Mouse (Mus musculus): ENCODE measurements around the gene Wfdc2. TPM values are rescaled to one million over a fixed set of nuclear protein-coding genes. Genes with fewer than 3 reads are reported as not detected.
A peak's percentile ranks its signal among the peaks of the same experiment; 100 is the strongest.

Wfdc2 gene
- total RNA-seq (2021): under 1 TPM; 0.78 to 0.83 TPM

DNA sequence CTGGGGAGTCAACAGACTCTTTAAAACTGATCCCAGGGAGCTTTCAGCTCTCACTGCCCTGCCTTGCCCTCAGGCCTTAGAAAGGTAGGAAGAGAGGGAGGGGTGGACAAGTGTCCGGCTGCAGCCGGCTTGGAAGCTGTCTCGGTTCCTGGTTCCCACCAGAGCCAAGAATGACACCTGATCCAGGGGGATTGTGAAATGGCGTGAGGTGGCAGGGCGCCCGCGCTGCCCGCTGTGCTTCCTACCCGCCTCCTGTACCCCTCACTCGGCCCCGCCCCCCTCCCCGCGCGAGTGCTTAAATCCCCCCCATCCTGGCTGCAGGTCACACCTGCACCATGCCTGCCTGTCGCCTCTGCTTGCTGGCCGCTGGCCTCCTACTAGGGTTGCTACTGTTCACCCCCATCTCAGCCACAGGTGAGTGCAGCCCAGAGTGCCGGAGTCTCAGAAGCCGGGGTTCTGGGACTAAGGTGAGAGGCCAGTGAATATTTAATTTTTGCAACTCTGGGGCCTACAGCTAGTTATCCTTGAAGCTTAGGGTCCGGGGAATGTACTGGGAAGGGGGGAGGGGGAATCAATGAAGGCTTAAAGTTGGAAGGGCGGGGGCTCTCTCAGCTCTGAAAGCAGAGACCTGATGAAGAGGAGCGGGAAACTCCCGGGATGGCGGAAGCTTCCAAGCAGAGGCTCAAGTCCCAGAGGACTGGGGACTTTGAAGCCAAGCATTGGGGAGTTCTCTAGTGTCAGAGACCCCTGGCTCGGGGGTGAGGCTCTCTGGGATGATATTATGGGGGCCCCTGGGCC is at the start of gene Wfdc2:
Gene Wfdc2 (plus strand): TSS at position 23 of the 798 bp plus-strand sequence.
- DNase-seq (ENCODE audit: low spot score): no peak
- intact Hi-C loops (cut with DNase I): no loop called here

GRCm38 (mm10) chr2:164513389-164513788 is 48.8 kb upstream of the Wfdc2 start:
- intact Hi-C loops (cut with DNase I): no loop called here
- peak; percentile 65 for DNase-seq (ENCODE audit: low spot score)

DNA sequence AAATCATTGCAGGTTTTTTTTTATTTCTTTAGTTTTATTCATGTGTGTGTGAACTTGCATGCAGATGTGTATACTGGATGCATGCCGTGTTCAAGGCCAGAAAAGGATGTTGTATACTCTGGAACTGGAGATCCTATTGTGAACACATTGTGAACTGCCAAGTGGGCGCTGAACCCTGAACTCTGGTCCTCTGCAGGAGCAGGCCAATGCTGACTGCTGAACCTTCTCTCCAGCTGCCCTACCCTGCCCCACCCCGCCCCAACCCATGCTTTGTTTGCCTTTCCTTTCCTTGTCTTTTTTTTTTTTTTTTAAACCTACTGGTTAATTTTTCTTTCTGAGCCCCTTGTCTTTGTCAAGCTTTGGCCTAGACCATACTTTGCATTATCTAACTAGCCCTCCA is 47.3 kb upstream of the Wfdc2 start:
- intact Hi-C loops (cut with DNase I): no loop called here

DNA sequence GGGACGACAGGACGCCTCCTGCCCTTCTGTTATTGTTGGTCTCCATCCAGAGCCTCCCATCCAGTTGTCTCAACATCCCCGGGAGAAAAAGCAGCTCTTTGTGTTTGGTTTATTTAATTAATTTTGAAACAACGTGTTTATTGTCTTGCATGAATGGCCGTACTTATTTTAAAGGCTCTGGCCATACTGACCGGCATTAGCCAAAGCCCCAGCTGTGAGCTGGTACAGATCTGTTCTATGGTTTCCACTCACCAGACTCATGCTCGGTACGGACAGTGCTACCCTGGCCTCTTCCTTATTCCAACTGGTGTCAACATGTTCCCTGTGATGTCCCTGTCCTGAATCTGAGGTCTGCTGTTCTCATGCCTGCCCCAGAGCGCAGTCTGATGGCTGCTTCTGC is 46.3 kb upstream of the Wfdc2 start:
- intact Hi-C loops (cut with DNase I): no loop called here
- no peak for DNase-seq (ENCODE audit: low spot score)

More for the DNA sequence above, 47.3 kb upstream of the Wfdc2 start:
- DNase-seq (ENCODE audit: low spot score): no peak

DNA sequence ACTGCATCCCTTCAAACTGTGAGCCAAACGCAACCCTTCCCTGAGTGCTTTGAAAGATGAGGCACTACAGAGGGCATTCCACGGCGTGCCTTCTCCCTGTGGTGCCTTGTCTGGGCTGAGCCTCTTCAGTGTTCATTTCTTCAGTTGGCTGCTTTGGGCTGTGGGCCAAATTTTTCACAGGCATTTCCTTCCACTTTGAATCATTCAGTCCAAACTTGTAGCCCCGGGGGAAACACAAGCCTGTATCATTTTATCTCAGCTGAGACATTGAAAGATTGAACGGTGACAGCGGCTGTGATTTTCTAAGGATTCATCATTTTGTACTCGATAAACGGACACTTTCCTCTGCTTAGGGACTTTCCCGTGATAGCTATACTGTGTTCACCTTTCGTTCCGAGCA is 45.6 kb upstream of the Wfdc2 start:
- intact Hi-C loops (cut with DNase I): no loop called here

DNA sequence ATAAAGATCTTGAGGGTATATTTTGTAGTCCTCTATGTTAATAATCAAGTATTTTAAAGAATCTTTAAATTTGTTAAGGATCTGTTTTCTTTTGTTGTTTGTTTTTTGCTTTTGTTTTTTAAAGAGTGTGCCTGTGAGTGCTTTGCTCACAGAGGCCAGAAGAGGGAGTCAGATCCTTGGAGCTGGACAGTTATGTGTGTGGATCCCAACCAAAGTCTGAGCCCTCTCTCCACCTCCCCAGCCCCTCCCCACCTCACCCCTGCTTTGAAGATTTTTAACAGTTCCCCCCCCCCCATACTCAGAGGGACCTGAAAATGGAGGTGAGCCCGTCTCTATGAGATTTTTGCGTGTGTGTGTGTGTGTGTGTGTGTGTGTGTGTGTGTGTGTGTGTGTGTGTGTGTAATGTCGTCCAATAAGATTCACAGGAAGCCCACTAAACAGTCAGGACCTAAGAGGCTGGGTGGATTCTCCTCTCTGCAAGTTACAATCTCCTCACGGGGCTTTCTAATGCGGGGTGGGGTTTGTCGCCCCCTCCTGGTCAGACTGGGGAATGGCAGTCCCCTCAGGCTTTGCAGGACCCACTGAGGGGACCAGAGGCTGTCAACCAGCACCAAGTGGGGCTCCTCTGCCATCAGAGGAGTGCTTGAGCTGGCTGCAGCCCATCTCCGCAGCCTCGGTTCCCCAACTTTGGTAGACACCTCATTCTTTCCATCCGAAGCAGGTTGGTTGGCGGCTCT is 44.6 kb upstream of the Wfdc2 start:
- intact Hi-C loops (cut with DNase I): loop anchor here (1.0 kb wide), 1 partner anchor 47 kb away; no protein-coding TSS in a partner anchor
- DNase-seq (ENCODE audit: low spot score): peak; percentile 28

More for the DNA sequence above, 45.6 kb upstream of the Wfdc2 start:
- no peak for DNase-seq (ENCODE audit: low spot score)

DNA sequence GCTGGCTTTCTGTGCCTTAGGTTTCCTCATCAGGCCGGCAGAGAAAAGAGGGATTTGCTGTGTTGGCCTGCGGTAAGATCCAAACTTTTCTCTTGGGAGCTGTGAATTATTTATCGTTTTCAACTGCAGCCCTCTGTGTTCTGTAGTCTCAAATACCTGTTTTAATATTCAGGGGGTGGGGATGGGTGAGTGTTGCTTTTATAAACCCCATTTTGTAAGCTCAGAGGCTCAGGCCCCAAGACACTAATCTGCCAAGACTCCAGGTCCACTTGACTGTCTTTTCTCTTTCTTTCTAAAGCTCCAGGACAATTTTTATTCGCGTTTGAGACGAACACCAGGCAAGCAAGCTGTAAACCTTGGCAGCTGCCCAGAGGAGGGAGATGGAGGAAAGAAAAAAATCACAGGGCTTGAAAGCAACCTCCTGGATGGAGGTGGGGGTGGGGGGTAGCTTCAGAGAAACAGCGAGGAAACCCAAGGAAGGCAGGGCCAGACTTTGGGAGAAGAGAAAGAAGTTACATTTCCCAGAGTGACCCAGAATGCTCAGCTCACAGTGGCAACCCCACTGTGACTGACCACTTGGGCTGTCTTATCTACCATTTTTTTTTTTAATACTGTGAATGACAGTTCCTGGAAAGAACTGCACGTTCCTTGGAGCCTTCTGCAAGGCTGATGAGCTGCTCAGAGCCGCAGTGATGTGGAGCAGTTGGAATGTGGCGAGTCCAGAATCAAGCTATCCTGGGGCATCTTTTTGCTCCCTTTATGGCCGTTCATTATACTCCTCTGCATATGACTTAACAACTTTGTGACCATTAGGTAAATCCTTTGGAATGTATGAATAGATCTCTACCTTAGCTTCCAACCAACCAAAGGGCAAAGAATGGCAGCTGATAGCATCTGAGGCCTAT is 43.7 kb upstream of the Wfdc2 start:
- DNase-seq (ENCODE audit: low spot score): no peak
- intact Hi-C loops (cut with DNase I): no loop called here

GRCm38 (mm10) chr2:164519171-164519526 is 43.1 kb upstream of the Wfdc2 start:
- intact Hi-C loops (cut with DNase I): no loop called here
- no peak for DNase-seq (ENCODE audit: low spot score)

GRCm38 (mm10) chr2:164520782-164521181 is 41.4 kb upstream of the Wfdc2 start:
- intact Hi-C loops (cut with DNase I): loop anchor here (1.0 to 10.0 kb wide), 2 partner anchors 103 to 416 kb away; no protein-coding TSS in a partner anchor
- no peak for DNase-seq (ENCODE audit: low spot score)

- intact Hi-C loops (cut with DNase I): loop anchor here (10.0 kb wide), 1 partner anchor 417 kb away; no protein-coding TSS in a partner anchor
- no peak for DNase-seq (ENCODE audit: low spot score)
Measured at GRCm38 (mm10) chr2:164521841-164522240, 40.4 kb upstream of the Wfdc2 start.

GRCm38 (mm10) chr2:164522280-164522679 is 39.9 kb upstream of the Wfdc2 start:
- intact Hi-C loops (cut with DNase I): loop anchor here (10.0 kb wide), 1 partner anchor 417 kb away; no protein-coding TSS in a partner anchor

GRCm38 (mm10) chr2:164523301-164523773 is 38.9 kb upstream of the Wfdc2 start:
- intact Hi-C loops (cut with DNase I): loop anchor here (10.0 kb wide), 1 partner anchor 419 kb away; no protein-coding TSS in a partner anchor
- no peak for DNase-seq (ENCODE audit: low spot score)

More at GRCm38 (mm10) chr2:164522280-164522679, 39.9 kb upstream of the Wfdc2 start:
- no peak for DNase-seq (ENCODE audit: low spot score)

DNA sequence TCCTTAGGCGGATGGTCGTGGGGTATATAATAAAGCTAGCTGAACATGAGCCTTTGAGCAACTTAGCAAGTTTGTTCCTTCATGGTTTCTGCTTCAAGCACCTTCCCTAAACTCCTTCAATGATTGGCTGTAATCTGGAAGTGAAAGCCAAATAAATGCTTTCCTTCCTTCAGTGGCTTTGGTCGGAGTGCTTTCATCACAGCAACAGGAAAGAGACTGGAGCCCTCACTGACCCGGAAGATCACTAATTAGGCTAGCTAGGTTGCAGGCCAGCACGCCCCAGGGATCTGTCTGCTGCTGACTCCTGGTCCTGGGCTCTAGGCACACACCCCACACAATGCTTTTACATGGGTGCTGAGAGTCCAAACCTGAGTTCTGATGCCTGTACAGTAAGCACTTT is 33.7 kb upstream of the Wfdc2 start:
- intact Hi-C loops (cut with DNase I): loop anchor here (10.0 kb wide), 1 partner anchor 424 kb away; no protein-coding TSS in a partner anchor
- DNase-seq (ENCODE audit: low spot score): no peak

DNA sequence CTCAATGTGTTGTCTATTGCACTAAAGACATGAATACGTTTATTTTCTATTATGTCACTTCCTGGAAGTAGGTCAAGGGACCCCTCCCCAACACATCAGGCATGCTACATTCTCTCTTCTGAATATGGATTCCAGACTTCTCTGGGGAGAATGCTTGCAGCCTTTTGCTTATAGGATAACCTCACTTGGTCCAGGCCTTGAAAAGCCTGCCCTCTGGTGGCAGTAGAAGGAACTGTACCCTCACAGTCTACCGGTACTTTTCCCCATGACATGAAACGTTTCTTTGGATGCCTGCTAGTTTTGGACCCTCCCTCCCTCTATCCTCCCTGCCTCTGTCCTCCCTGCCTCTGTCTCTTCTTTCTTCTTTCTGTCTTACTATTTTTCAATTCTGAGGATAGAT is 31.0 kb upstream of the Wfdc2 start:
- DNase-seq (ENCODE audit: low spot score): no peak
- intact Hi-C loops (cut with DNase I): no loop called here

- no peak for DNase-seq (ENCODE audit: low spot score)
- intact Hi-C loops (cut with DNase I): no loop called here
Measured at GRCm38 (mm10) chr2:164534315-164534714, 27.9 kb upstream of the Wfdc2 start.

GRCm38 (mm10) chr2:164537003-164537402 is 25.2 kb upstream of the Wfdc2 start:
- no peak for DNase-seq (ENCODE audit: low spot score)
- intact Hi-C loops (cut with DNase I): no loop called here

- no peak for DNase-seq (ENCODE audit: low spot score)
- intact Hi-C loops (cut with DNase I): no loop called here
Measured at GRCm38 (mm10) chr2:164540652-164541427, 21.4 kb upstream of the Wfdc2 start.

DNA sequence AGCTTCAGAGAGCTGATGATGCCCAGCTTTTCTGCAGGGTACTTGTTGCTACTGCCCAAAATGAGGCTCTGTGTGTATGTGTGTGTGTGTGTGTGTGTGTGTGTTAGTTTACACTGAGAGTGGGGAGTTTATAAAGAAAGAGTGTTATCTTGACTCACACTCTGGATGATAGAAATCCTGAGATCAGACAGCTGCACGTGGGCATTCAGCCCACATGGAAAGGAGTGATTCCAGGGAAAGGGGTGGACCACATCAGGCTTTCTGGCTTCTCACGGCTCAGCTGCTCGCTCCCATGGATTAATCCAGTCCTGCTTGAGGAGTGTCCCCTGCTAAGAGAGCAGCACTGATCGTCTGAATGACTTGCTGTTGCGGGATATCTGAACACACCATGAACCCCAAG is 20.1 kb upstream of the Wfdc2 start:
- no peak for DNase-seq (ENCODE audit: low spot score)
- intact Hi-C loops (cut with DNase I): no loop called here

GRCm38 (mm10) chr2:164542598-164542997 is 19.6 kb upstream of the Wfdc2 start:
- intact Hi-C loops (cut with DNase I): no loop called here
- DNase-seq (ENCODE audit: low spot score): no peak
